Mouse (Mus musculus) embryonic facial prominence, embryonic 15.5 days (tissue): ENCODE results near the gene Zcchc10. TPM values are rescaled to one million over a fixed set of nuclear protein-coding genes. Genes with fewer than 3 reads are reported as not detected.

Source experiments
- polyA plus RNA-seq: library from polyadenylated mRNA; unstranded; fragments of >200 nt; fragmentation: Nextera tagmentation; extraction: Ambion mirVana; gene quantifications from 2 replicates; pipeline ENCODE4 v1.2.1, GENCODE M21; 2015

Gene Zcchc10
- polyA plus RNA-seq, 1 experiment from 2014 or later = 16.3 TPM

Other genes starting within 250 kb of the Zcchc10 start
- 63.9 and 71.9 TPM in 2 replicates for gene Hspa4, start 24.2 kb upstream of the Zcchc10 start, polyA plus RNA-seq
- 43.1 and 50.3 TPM in 2 replicates for gene Aff4, start 26.2 kb downstream of the Zcchc10 start, polyA plus RNA-seq
- not detected in 2 replicates for gene Leap2, start 98.5 kb downstream of the Zcchc10 start, polyA plus RNA-seq
- gene Uqcrq, start 106.2 kb downstream of the Zcchc10 start, polyA plus RNA-seq = 535 and 540 TPM in 2 replicates
- 2.3 and 2.4 TPM in 2 replicates for gene Gdf9, start 106.3 kb downstream of the Zcchc10 start, polyA plus RNA-seq
- gene Gm10447, start 132.4 kb downstream of the Zcchc10 start, polyA plus RNA-seq = 0.17 and 0.28 TPM in 2 replicates
- 3.4 and 3.7 TPM in 2 replicates for gene Shroom1, start 132.5 kb downstream of the Zcchc10 start, polyA plus RNA-seq
- gene Gm9837, start 145.8 kb downstream of the Zcchc10 start, polyA plus RNA-seq = not detected in 2 replicates
- gene Gm9945, start 155.5 kb downstream of the Zcchc10 start, polyA plus RNA-seq = 0.18 TPM in 1 of 2 replicates, not detected in the other
- 1.1 and 1.5 TPM in 2 replicates for gene Sowaha, start 155.6 kb downstream of the Zcchc10 start, polyA plus RNA-seq
- gene Sept8, start 194.6 kb downstream of the Zcchc10 start, polyA plus RNA-seq = 46.1 and 47.9 TPM in 2 replicates
- 85.7 and 92.0 TPM in 2 replicates for gene Kif3a, start 242.7 kb downstream of the Zcchc10 start, polyA plus RNA-seq